Comparison of ENCODE assay signal across 21 mouse cellular contexts in genomic region chr1:90414751-90415150, GRCm38 (mm10).
DNase-seq lines count a peak whose midpoint lies in the region; ATAC-seq lines count a peak whose summit lies in the region.
"Had no signal": no experiment of that assay in that cellular context is flagged by ENCODE, and none has a peak within 500 bp of the region (broad histone marks: within the 10 kb centered on the region; RNA-seq: fewer than 3 reads in every experiment).

No protein-coding gene starts in this region.

- no peak overlapping the region for H3K4me2 ChIP-seq in kidney, embryonic 15.5 days
- H3K4me2 ChIP-seq: embryonic facial prominence, embryonic 15.5 days; hindbrain, embryonic 12.5 days had no signal

- 0 out of 2 replicates have a peak overlapping the region, but pooled peaks have one; percentile 27 for H3K27ac ChIP-seq in embryonic facial prominence, embryonic 10.5 days (replicated peaks)
- no peak overlapping the region for H3K27ac ChIP-seq in kidney, embryonic 15.5 days
- H3K27ac ChIP-seq: embryonic facial prominence, embryonic 15.5 days; forebrain, embryonic 10.5 days; gastrocnemius, adult 2 months; hindbrain, embryonic 12.5 days had no signal

- H3K4me1 ChIP-seq in embryonic facial prominence, embryonic 10.5 days, result peaks cover 16% of the 10 kb centered on the region
- peaks cover 15% of the 10 kb centered on the region for H3K4me1 ChIP-seq in kidney, embryonic 15.5 days
- H3K4me1 ChIP-seq: embryonic facial prominence, embryonic 15.5 days had no signal

- peak; percentile 60 for DNase-seq in cerebellum, adult 11 months
- DNase-seq in cerebellum, adult 18-20 months, result peak; percentile 64 to 78
- peak; percentile 87 for DNase-seq in cerebellum, adult 9-11 months
- DNase-seq in embryonic facial prominence, embryonic 10.5 days (ENCODE audit: low spot score), result no peak
- no peak for DNase-seq in natural killer cell, adult 2 months (ENCODE audit: low spot score in 2 of 2)
- DNase-seq in kidney, adult 11 months, result no peak
- DNase-seq: adrenal gland, adult 2 months; adrenal gland, postnatal 25 days; gastrocnemius, adult 2 months; gastrocnemius, postnatal 25 days; heart, postnatal 10 days; heart, postnatal 4 days; kidney, adult 2 months had no signal

- 89% methylated on average over 4 of the region's 4 CpGs for WGBS in embryonic facial prominence, embryonic 10.5 days
- 87% methylated on average over 4 of the region's 4 CpGs for WGBS in kidney, embryonic 15.5 days

- H3K4me3 ChIP-seq in embryonic facial prominence, embryonic 10.5 days, result no peak overlapping the region
- H3K4me3 ChIP-seq in kidney, embryonic 15.5 days (replicated peaks), result no peak overlapping the region
- H3K4me3 ChIP-seq: embryonic facial prominence, embryonic 15.5 days; erythroblast, embryonic 14.5 days; forebrain, embryonic 10.5 days; gastrocnemius, adult 2 months; hindbrain, embryonic 12.5 days had no signal

- no peaks in the 10 kb centered on the region for H3K9me3 ChIP-seq in embryonic facial prominence, embryonic 10.5 days
- no peaks in the 10 kb centered on the region for H3K9me3 ChIP-seq in kidney, embryonic 15.5 days (replicated peaks)
- H3K9me3 ChIP-seq: embryonic facial prominence, embryonic 15.5 days had no signal

- H3K9ac ChIP-seq in kidney, embryonic 15.5 days, result no peak overlapping the region
- H3K9ac ChIP-seq: embryonic facial prominence, embryonic 15.5 days; hindbrain, embryonic 12.5 days had no signal

- ATAC-seq in kidney, embryonic 15.5 days (replicated peaks; ENCODE audit: low FRiP score), result no peak
- ATAC-seq: forebrain, embryonic 14.5 days; hindbrain, embryonic 16.5 days; inflammation-experienced regulatory T-cells, adult 6 months had no signal

- H3K36me3 ChIP-seq in embryonic facial prominence, embryonic 10.5 days (replicated peaks), result no peaks in the 10 kb centered on the region
- no peaks in the 10 kb centered on the region for H3K36me3 ChIP-seq in kidney, embryonic 15.5 days
- H3K36me3 ChIP-seq: embryonic facial prominence, embryonic 15.5 days; forebrain, embryonic 10.5 days; hindbrain, embryonic 12.5 days had no signal

- H3K27me3 ChIP-seq in embryonic facial prominence, embryonic 10.5 days (replicated peaks; ENCODE audit: low read depth, poor library complexity, severe bottlenecking), result 0 out of 2 replicates have a peak, but pooled peaks cover 9% of the 10 kb centered on the region
- no peaks in the 10 kb centered on the region for H3K27me3 ChIP-seq in kidney, embryonic 15.5 days
- H3K27me3 ChIP-seq: embryonic facial prominence, embryonic 15.5 days; hindbrain, embryonic 12.5 days had no signal

Comparison
In these comparisons a context has a peak if more than half of its experiments do, and no peak if none do; other contexts are left out.
1. DNase-seq: peak in cerebellum, adult 11 months (single experiment), cerebellum, adult 18-20 months (2 of 2) and cerebellum, adult 9-11 months (single experiment); none in embryonic facial prominence, embryonic 10.5 days (single experiment), natural killer cell, adult 2 months (0 of 2) and kidney, adult 11 months (single experiment).